Mouse (Mus musculus) CH12.LX (cell line): ENCODE data around the gene Sh2d5. TPM values are rescaled to one million over a fixed set of nuclear protein-coding genes. Genes with fewer than 3 reads are reported as not detected.

Experiments used
- DNase-seq: peaks from one replicate; pipeline ENCODE4 v3.0.0-alpha.2; 2013; ENCODE audit errors: extremely low read depth
- H3K27ac ChIP-seq: 2 replicates; pipeline ENCODE4 v1.5.1; 2012; ENCODE audit warnings: low read depth, mild to moderate bottlenecking, control low read depth, moderate library complexity; ENCODE audit not compliant: insufficient read depth
- H3K27me3 ChIP-seq: replicated peaks from 2 replicates; pipeline ENCODE3; 2012; ENCODE audit warnings: inconsistent platforms
- H3K36me3 ChIP-seq, 2 experiments: replicated peaks in 1 of 2; 2 replicates each; pipeline versions ENCODE3 to v1.6.1; 2012; ENCODE audit warnings: inconsistent platforms in 1 of 2, low read length in 1 of 2, mild to moderate bottlenecking in 1 of 2, mixed read lengths in 1 of 2, moderate library complexity in 1 of 2; ENCODE audit not compliant: control insufficient read depth in 1 of 2, insufficient read depth in 1 of 2
- H3K4me1 ChIP-seq, 2 experiments: 2 replicates each; pipeline ENCODE4 v1.6.1; 2012; ENCODE audit warnings: inconsistent platforms in 1 of 2, moderate library complexity in 1 of 2; ENCODE audit not compliant: insufficient read depth in 2 of 2, control insufficient read depth in 1 of 2
- H3K4me2 ChIP-seq: 2 replicates; pipeline ENCODE4 v1.6.1; 2012; ENCODE audit warnings: low read depth, mild to moderate bottlenecking, control low read depth; ENCODE audit not compliant: poor library complexity, insufficient read depth, severe bottlenecking
- H3K4me3 ChIP-seq, 3 experiments: fragments of 150-350 bp in 1 of 3; sonication (generic) in 1 of 3; replicated peaks in 1 of 3; 2 replicates each; pipeline versions ENCODE3 to v1.5.1; 2011 to 2012; ENCODE audit warnings: low read depth in 2 of 3, low read length in 2 of 3, mild to moderate bottlenecking in 2 of 3, moderate library complexity in 2 of 3, control low read depth in 1 of 3, improper control_type of control experiment in 1 of 3, inconsistent platforms in 1 of 3, mixed read lengths in 1 of 3; ENCODE audit not compliant: poor library complexity in 1 of 3
- H3K79me2 ChIP-seq: replicated peaks from 2 replicates; pipeline ENCODE4 v1.6.1; 2012; ENCODE audit warnings: mild to moderate bottlenecking, moderate library complexity; ENCODE audit not compliant: control insufficient read depth, poor library complexity, insufficient read depth, severe bottlenecking; ENCODE audit errors: extremely low read depth
- H3K9ac ChIP-seq: 2 replicates; pipeline ENCODE4 v1.6.1; 2012; ENCODE audit warnings: low read depth, mild to moderate bottlenecking, control low read depth, moderate library complexity; ENCODE audit not compliant: insufficient read depth
- H3K9me3 ChIP-seq: replicated peaks from 2 replicates; pipeline ENCODE3; 2012; ENCODE audit warnings: low read length, inconsistent platforms, mixed read lengths
- BHLHE40 ChIP-seq: IDR thresholded peaks from 2 replicates; pipeline ENCODE4 v1.6.1; 2011; ENCODE audit warnings: mild to moderate bottlenecking, low read depth, low read length, improper control_type of control experiment
- CHD1 ChIP-seq: IDR thresholded peaks from 2 replicates; pipeline ENCODE4 v1.6.1; 2012; ENCODE audit warnings: low read depth, low read length, improper control_type of control experiment, inconsistent platforms
- CHD2 ChIP-seq: IDR thresholded peaks from 2 replicates; pipeline ENCODE4 v1.6.1; 2011; ENCODE audit warnings: low read length, improper control_type of control experiment
- CTCF ChIP-seq, 2 experiments: IDR thresholded peaks in 1 of 2; conservative IDR thresholded peaks in 1 of 2; 2 replicates each; pipeline ENCODE4 v1.5.1; 2011 to 2012; ENCODE audit warnings: low read depth in 2 of 2, low read length in 2 of 2, improper control_type of control experiment in 1 of 2, inconsistent platforms in 1 of 2, mild to moderate bottlenecking in 1 of 2, moderate library complexity in 1 of 2
- E2F4 ChIP-seq: IDR thresholded peaks from 2 replicates; pipeline ENCODE4 v1.6.1; 2011; ENCODE audit warnings: low read depth, low read length, improper control_type of control experiment; ENCODE audit not compliant: insufficient replicate concordance
- ETS1 ChIP-seq: conservative IDR thresholded peaks from 2 replicates; pipeline ENCODE4 v1.6.1; 2012; ENCODE audit warnings: low read depth, mild to moderate bottlenecking, inconsistent platforms, low read length, improper control_type of control experiment, moderate library complexity
- GABPA ChIP-seq: IDR thresholded peaks from 2 replicates; pipeline ENCODE4 v1.6.1; 2012; ENCODE audit warnings: low read depth, low read length, improper control_type of control experiment, inconsistent platforms; ENCODE audit not compliant: insufficient replicate concordance
- IRF4 ChIP-seq: IDR thresholded peaks from 2 replicates; pipeline ENCODE4 v1.6.1; 2014; ENCODE audit warnings: low read depth, mild to moderate bottlenecking, inconsistent platforms, low read length, improper control_type of control experiment
- JUN ChIP-seq: IDR thresholded peaks from 2 replicates; pipeline ENCODE4 v1.6.1; 2011; ENCODE audit warnings: low read depth, mild to moderate bottlenecking, low read length, improper control_type of control experiment, moderate library complexity; ENCODE audit not compliant: insufficient read depth
- KAT2A ChIP-seq: IDR thresholded peaks from 2 replicates; pipeline ENCODE4 v1.6.1; 2012; ENCODE audit warnings: low read length, improper control_type of control experiment, inconsistent platforms; ENCODE audit not compliant: insufficient replicate concordance
- MAFK ChIP-seq: IDR thresholded peaks from 2 replicates; pipeline ENCODE4 v1.6.1; 2011; ENCODE audit warnings: low read length, improper control_type of control experiment; ENCODE audit not compliant: insufficient replicate concordance
- MAX ChIP-seq: IDR thresholded peaks from 2 replicates; pipeline ENCODE4 v1.6.1; 2011; ENCODE audit warnings: low read length, improper control_type of control experiment
- MAZ ChIP-seq: IDR thresholded peaks from 2 replicates; pipeline ENCODE4 v1.6.1; 2012; ENCODE audit warnings: low read depth, mild to moderate bottlenecking, inconsistent platforms, low read length, improper control_type of control experiment, moderate library complexity
- MEF2A ChIP-seq: IDR thresholded peaks from 2 replicates; pipeline ENCODE4 v1.6.1; 2014; ENCODE audit warnings: low read depth, mild to moderate bottlenecking, inconsistent platforms, low read length, improper control_type of control experiment, borderline replicate concordance
- NRF1 ChIP-seq: IDR thresholded peaks from 2 replicates; pipeline ENCODE4 v1.6.1; 2014; ENCODE audit warnings: low read depth, mild to moderate bottlenecking, inconsistent platforms, low read length, improper control_type of control experiment, moderate library complexity
- PAX5 ChIP-seq: IDR thresholded peaks from 2 replicates; pipeline ENCODE4 v1.6.1; 2012; ENCODE audit warnings: low read length, inconsistent platforms, mixed read lengths
- POLR2A ChIP-seq: IDR thresholded peaks from 2 replicates; pipeline ENCODE4 v1.6.1; 2011; ENCODE audit warnings: low read depth, mild to moderate bottlenecking, improper control_type of control experiment, low read length
- RCOR1 ChIP-seq: conservative IDR thresholded peaks from 2 replicates; pipeline ENCODE4 v1.6.1; 2012; ENCODE audit warnings: low read depth, mild to moderate bottlenecking, inconsistent platforms, low read length, improper control_type of control experiment
- TCF12 ChIP-seq: IDR thresholded peaks from 2 replicates; pipeline ENCODE4 v1.6.1; 2014; ENCODE audit warnings: low read depth, mild to moderate bottlenecking, inconsistent platforms, low read length, improper control_type of control experiment
- USF1 ChIP-seq: IDR thresholded peaks from 2 replicates; pipeline ENCODE4 v1.6.1; 2014; ENCODE audit warnings: low read depth, mild to moderate bottlenecking, inconsistent platforms, low read length, improper control_type of control experiment
- USF2 ChIP-seq: conservative IDR thresholded peaks from 2 replicates; pipeline ENCODE4 v1.6.1; 2011; ENCODE audit warnings: low read depth, low read length, improper control_type of control experiment
- ZC3H11A ChIP-seq: IDR thresholded peaks from 2 replicates; pipeline ENCODE4 v1.6.1; 2012; ENCODE audit warnings: low read depth, mild to moderate bottlenecking, inconsistent platforms, low read length, improper control_type of control experiment
- ZMIZ1 ChIP-seq: IDR thresholded peaks from 2 replicates; pipeline ENCODE4 v1.6.1; 2012; ENCODE audit warnings: low read depth, mild to moderate bottlenecking, inconsistent platforms, low read length, improper control_type of control experiment
- ZNF384 ChIP-seq: IDR thresholded peaks from 2 replicates; pipeline ENCODE4 v1.6.1; 2012; ENCODE audit warnings: low read depth, low read length, improper control_type of control experiment, inconsistent platforms
- dilution Hi-C: fragments of 300-500 bp; cut with MboI; formaldehyde crosslinking; loops from 2 replicates; pipeline ENCODE4 v1.14.3; 2020; ENCODE audit warnings: low sequenced_read_pairs; ENCODE audit not compliant: extremely low pct_unique_long_range_greater_than_20kb, extremely low pct_ligation_motif_present
- in situ Hi-C: fragments of 300-500 bp; cut with MboI; formaldehyde crosslinking; loops from 3 replicates; pipeline ENCODE4 v1.14.3; 2019; ENCODE audit warnings: low sequenced_read_pairs, low pct_ligation_motif_present, low pct_unique_long_range_greater_than_20kb, mixed read lengths
- polyA plus RNA-seq: library from polyadenylated mRNA; unstranded; fragments of >175 nt; gene quantifications from 2 replicates; pipeline ENCODE4 v1.2.1, GENCODE M21; 2012; ENCODE audit warnings: low read depth; ENCODE audit not compliant: insufficient read length
- total RNA-seq, 2 experiments: library from RNA; depleted of rRNA; stranded (reverse); fragments of 300-350 nt in 1 of 2; fragments of >200 nt in 1 of 2; gene quantifications; 2 replicates each; pipeline ENCODE4 v1.2.3; 2012 to 2014

The Sh2d5 gene
- total and polyA plus RNA-seq, 3 experiments, result 0.24 to 0.68 (median 0.57) TPM

DNA sequence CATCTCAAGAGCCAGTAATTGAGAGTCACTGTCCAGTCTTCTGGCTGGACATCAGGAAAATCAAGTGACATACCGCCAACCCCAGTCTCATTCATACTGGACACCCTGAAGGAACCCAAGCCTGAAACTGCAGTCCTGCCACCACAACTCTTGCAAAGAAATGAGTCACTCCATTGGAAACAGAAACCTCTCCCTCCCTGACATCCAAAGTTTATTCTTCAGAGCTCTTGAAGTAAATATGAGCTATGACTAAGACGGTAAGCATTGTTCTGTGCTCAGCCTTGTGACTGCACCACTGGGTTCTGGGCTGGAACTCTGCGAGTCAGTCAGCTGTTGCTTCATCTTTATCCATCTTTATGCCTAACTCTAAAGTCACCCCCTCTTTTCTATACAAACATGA is 36.3 kb upstream of the Sh2d5 start:
- TF ChIP-seq ETS1, result no peak
- TF ChIP-seq NRF1, result no peak
- TF ChIP-seq MAZ, result no peak
- no peak for TF ChIP-seq PAX5
- no peak for TF ChIP-seq RCOR1
- Histone ChIP-seq H3K9me3 (no peaks in the 10 kb centered on the region), H3K9ac (no peak overlapping the region), H3K4me3 (no peak overlapping the region), H3K36me3 (peaks cover 6 to 13% of the 10 kb centered on the region in 2 experiments), H3K79me2 (peaks cover 16% of the 10 kb centered on the region), H3K27me3 (no peaks in the 10 kb centered on the region), H3K27ac (no peak overlapping the region), H3K4me1 (peaks cover under 1 to 9% of the 10 kb centered on the region in 2 experiments; a peak in 3 of 4 replicates), H3K4me2 (no peak overlapping the region)
- in situ Hi-C loops, result no loop called here
- dilution Hi-C loops, result no loop called here
- no peak for DNase-seq

DNA sequence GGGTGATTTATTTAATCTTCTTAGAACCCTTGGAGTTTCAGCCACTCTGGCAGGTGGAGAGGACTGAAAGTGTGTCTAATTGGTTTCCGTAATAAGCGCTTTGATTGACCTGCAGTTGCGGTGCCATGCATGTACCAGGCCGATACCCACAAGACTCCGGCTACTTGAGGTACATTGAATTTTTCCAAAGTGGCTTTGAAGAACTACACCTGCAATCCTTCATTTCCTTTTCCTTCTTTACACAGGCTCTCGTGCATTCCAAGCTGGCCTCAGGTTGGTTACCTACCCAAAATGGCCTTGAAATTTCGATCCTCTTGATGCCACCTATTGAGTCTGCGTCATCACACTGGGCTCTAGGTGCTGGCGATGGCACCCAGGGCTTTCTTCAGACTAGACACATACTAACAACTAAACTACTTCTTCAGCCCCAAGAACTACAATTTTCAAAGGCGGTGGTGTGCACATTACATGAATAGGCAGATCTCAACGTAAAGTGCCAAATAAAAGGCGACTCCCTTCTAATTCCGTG is 34.5 kb upstream of the Sh2d5 start:
- 0 out of 2 replicates have a peak, but pooled peaks have one; percentile 25 for TF ChIP-seq CHD2
- TF ChIP-seq ZMIZ1, result no peak
- Histone ChIP-seq H3K36me3 (peaks cover 0 to 11% of the 10 kb centered on the region in 2 experiments), H3K4me1 (peaks cover 7 to 28% of the 10 kb centered on the region in 2 experiments), H3K4me3 (peak overlapping the region; percentile 82 to 98 (median 85)), H3K27ac (peak overlapping the region; percentile 91), H3K9me3 (no peaks in the 10 kb centered on the region), H3K9ac (peak overlapping the region; percentile 91), H3K27me3 (no peaks in the 10 kb centered on the region), H3K4me2 (peak overlapping the region; percentile 49), H3K79me2 (peaks cover 35% of the 10 kb centered on the region)
- DNase-seq, result no peak
- dilution Hi-C loops (no loop called here), in situ Hi-C loops (no loop called here)

DNA sequence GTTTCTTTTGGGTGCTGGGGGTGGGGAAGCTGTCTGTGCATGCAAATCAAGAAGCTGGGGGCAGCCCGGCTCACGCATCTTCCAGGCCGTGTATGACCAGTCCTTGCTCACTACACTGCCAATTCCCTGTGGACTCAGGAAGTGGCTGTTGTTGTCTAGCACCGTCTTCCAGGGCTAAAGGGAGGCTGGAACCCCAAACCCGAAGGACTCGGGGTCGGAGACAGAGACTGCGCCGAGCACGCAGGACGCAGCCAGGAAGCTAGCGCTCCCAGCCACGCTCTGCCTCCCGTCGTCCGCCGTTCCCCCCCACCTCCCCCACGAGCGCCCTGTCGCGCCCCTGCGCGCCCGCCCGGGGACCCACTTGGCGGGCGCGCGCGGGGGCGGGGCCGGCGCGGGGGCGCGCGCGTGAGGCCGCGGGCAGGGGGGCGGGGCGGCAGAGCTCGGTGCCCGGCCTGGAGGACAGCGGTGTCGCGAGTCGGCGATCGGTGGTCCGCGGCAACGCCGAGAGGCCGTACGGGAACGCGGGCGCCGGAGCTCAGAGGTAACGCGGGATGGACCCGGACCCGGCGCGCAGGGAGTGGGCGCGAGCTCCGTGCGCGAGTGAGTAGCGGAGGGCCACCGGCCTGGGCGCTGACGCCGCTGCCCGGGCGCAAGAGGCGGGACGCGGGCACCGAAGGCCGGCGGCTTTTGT is 33.9 kb upstream of the Sh2d5 start, which contains the start of gene Hp1bp3:
Hp1bp3 (plus strand) TSS at position 97 of the 691 bp plus-strand sequence.
- Histone ChIP-seq H3K4me1 (peaks cover 7 to 34% of the 10 kb centered on the region in 2 experiments), H3K27ac (peak within 1 kb of the TSS; percentile 91), H3K4me2 (peak within 1 kb of the TSS; percentile 49), H3K36me3 (peaks cover 0 to 16% of the 10 kb centered on the region in 2 experiments), H3K9me3 (no peaks in the 10 kb centered on the region), H3K79me2 (peaks cover 40% of the 10 kb centered on the region), H3K9ac (peak within 1 kb of the TSS; percentile 91), H3K27me3 (no peaks in the 10 kb centered on the region), H3K4me3 (peak within 1 kb of the TSS; percentile 97 to 99 (median 98))
- dilution Hi-C loops, result no loop called here
- in situ Hi-C loops, result no loop called here
- DNase-seq, result peak; percentile 76
- TF ChIP-seq USF1, result no peak
- TF ChIP-seq BHLHE40, result peak; percentile 35
- TF ChIP-seq E2F4, result no peak
- no peak for TF ChIP-seq GABPA
- no peak for TF ChIP-seq CTCF (conservative IDR thresholded peaks at IDR 0.05 in 1 of 2, IDR thresholded peaks at IDR 0.05 in 1 of 2; ENCODE audit: low read depth in 2 of 2, low read length in 2 of 2)
- no peak for TF ChIP-seq PAX5
- no peak for TF ChIP-seq ZC3H11A
- peak; percentile 69 for TF ChIP-seq POLR2A
- peak; percentile 52; the same call in 1 of the 2 replicates for TF ChIP-seq TCF12
- TF ChIP-seq ZNF384, result no peak
- TF ChIP-seq MEF2A, result no peak
- peak; percentile 59 for TF ChIP-seq NRF1
- no peak for TF ChIP-seq CHD1
- TF ChIP-seq KAT2A, result no peak
- TF ChIP-seq CHD2, result no peak; the same call in 1 of the 2 replicates
- TF ChIP-seq MAX, result no peak; the same call in 1 of the 2 replicates
- TF ChIP-seq MAFK, result no peak
- TF ChIP-seq JUN, result no peak
- no peak for TF ChIP-seq IRF4
- TF ChIP-seq USF2, result no peak
